Mouse (Mus musculus): ENCODE data around the gene Gba.

Gene Gba

GRCm38 (mm10) chr3:89183058-89183958 lies 19.4 kb upstream of the Gba start, which contains the start of gene Fam189b:
Fam189b (plus strand) TSS chr3:89183143.
- peak; percentile 67 for DNase-seq (ENCODE audit: low spot score)

- DNase-seq (ENCODE audit: low spot score) = no peak
Observed at GRCm38 (mm10) chr3:89183959-89184315, 18.8 kb upstream of the Gba start.

GRCm38 (mm10) chr3:89187197-89187596 lies 15.5 kb upstream of the Gba start:
- DNase-seq (ENCODE audit: low spot score) = no peak

GRCm38 (mm10) chr3:89187690-89188477 lies 14.8 kb upstream of the Gba start:
- DNase-seq (ENCODE audit: low spot score) = no peak

GRCm38 (mm10) chr3:89188478-89188875 lies 14.3 kb upstream of the Gba start:
- no peak for DNase-seq (ENCODE audit: low spot score)

GRCm38 (mm10) chr3:89190436-89190835 lies 12.3 kb upstream of the Gba start:
- no peak for DNase-seq (ENCODE audit: low spot score)

GRCm38 (mm10) chr3:89193351-89193750 lies 9.4 kb upstream of the Gba start:
- DNase-seq (ENCODE audit: low spot score) = no peak

- no peak for DNase-seq (ENCODE audit: low spot score)
Observed at GRCm38 (mm10) chr3:89193853-89194252, 8.9 kb upstream of the Gba start.

- DNase-seq (ENCODE audit: low spot score) = peak; percentile 88
Observed at GRCm38 (mm10) chr3:89195979-89196877, 6.5 kb upstream of the Gba start.

- DNase-seq (ENCODE audit: low spot score) = no peak
Observed at GRCm38 (mm10) chr3:89199839-89200238, 2.9 kb upstream of the Gba start.

- DNase-seq (ENCODE audit: low spot score) = no peak
Observed at GRCm38 (mm10) chr3:89203142-89203514, 400 bp downstream of the Gba start.

- DNase-seq (ENCODE audit: low spot score) = no peak
Observed at GRCm38 (mm10) chr3:89206079-89206478, 3.4 kb downstream of the Gba start.

GRCm38 (mm10) chr3:89206695-89207094 lies 4.0 kb downstream of the Gba start:
- no peak for DNase-seq (ENCODE audit: low spot score)

GRCm38 (mm10) chr3:89208075-89208657 lies 5.4 kb downstream of the Gba start:
- DNase-seq (ENCODE audit: low spot score) = no peak

- no peak for DNase-seq (ENCODE audit: low spot score)
Observed at GRCm38 (mm10) chr3:89208736-89209135, 6.0 kb downstream of the Gba start.

GRCm38 (mm10) chr3:89209731-89210130 lies 7.0 kb downstream of the Gba start:
- no peak for DNase-seq (ENCODE audit: low spot score)

- no peak for DNase-seq (ENCODE audit: low spot score)
Observed at GRCm38 (mm10) chr3:89210162-89210561, 7.4 kb downstream of the Gba start.

GRCm38 (mm10) chr3:89210731-89211130 lies 8.0 kb downstream of the Gba start:
- DNase-seq (ENCODE audit: low spot score) = no peak

- peak; percentile 85 for DNase-seq (ENCODE audit: low spot score)
Observed at GRCm38 (mm10) chr3:89213803-89214530, 11.2 kb downstream of the Gba start.

GRCm38 (mm10) chr3:89214681-89215411 lies 12.1 kb downstream of the Gba start, which contains the start of gene Thbs3:
Thbs3 (plus strand) TSS chr3:89215180.
- DNase-seq (ENCODE audit: low spot score) = no peak
